Mouse (Mus musculus) urinary bladder, postnatal 36 days (tissue): ENCODE results near the gene Tesc.

Experiments
- DNase-seq, 2 experiments: peaks; one replicate each; pipeline ENCODE4 v3.0.0; 2022; ENCODE audit warnings: low spot score in 2 of 2, mixed read lengths in 1 of 2

Tesc gene

DNA sequence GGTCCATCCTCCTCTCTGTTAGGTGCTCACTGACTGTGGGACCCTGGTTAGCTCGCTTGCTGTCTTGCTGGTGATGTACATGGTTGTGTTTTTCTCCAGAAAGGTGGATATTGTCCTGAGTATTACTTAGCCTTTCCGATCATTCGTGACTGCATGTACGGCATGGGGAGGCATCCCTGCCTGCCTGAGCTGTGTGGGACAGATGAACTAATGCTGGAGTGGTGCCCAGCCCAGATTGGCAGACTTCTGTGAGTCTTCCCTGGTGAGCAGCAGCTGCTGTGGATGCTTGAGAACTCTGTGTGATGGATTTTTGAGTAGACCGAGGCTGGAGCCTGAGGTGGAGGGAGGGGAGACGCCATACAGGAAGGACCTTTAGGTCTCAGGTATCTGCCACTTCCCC is 17.4 kb downstream of the Tesc start:
- no peak for DNase-seq

DNA sequence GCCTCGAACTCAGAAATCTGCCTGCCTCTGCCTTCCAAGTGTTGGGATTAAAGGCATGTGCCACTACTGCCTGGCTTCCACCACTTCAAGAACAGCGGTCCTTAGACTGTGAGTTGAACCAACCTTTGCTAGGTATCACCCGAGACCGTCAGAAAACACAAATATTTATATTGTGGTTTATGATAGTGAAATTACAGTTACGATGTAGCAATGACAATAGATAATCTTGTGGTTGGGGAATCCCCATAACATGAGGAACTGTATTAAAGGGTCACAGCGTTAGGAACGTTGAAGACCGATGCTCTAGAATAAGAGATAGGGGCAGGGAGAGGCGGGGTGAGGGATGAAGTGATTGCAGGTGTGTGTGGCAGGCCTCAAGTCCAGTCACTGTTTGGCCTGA is 17.8 kb downstream of the Tesc start:
- DNase-seq: no peak

DNA sequence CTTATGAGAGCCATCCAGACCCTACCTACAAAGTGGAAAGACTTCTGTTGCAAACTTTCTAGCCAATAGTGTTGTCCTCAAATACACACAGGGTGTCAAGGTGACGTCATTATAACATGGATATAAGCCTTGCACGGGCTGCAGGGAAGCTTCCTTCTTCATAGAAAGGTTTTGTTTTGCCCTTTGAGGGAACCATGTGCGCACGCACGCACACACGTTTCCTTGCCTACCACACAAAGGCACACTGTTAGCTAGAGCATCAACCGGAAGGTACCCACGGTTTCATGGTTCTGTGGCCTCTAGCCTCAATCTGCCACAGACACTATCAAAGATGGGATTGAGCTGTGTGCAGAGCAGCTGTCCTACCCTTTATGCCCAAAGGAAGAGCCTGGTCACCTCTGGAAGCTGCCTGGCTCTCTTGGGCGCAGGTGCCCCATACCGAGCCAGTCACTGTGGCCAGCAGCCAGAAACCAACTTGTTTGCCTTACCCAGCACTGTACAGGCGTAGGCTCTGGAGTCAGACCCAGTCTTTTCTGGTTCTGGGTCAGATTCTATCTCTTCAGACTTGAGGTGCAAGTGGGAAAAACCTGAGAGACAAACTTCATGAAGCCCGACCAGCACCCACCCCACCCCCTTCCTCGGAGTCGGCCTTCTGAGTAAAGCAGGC is 19.7 kb downstream of the Tesc start:
- no peak for DNase-seq

- DNase-seq: no peak
Observed at GRCm38 (mm10) chr5:118048412-118048811, 20.9 kb downstream of the Tesc start.

- no peak for DNase-seq
Observed at GRCm38 (mm10) chr5:118048928-118049327, 21.4 kb downstream of the Tesc start.

- no peak for DNase-seq
Observed at GRCm38 (mm10) chr5:118050743-118051142, 23.2 kb downstream of the Tesc start.

- DNase-seq: no peak
Observed at GRCm38 (mm10) chr5:118051981-118052662, 24.6 kb downstream of the Tesc start.

GRCm38 (mm10) chr5:118053205-118053604 is 25.7 kb downstream of the Tesc start:
- DNase-seq: no peak

GRCm38 (mm10) chr5:118057508-118058111 is 30.1 kb downstream of the Tesc start:
- DNase-seq: no peak

DNA sequence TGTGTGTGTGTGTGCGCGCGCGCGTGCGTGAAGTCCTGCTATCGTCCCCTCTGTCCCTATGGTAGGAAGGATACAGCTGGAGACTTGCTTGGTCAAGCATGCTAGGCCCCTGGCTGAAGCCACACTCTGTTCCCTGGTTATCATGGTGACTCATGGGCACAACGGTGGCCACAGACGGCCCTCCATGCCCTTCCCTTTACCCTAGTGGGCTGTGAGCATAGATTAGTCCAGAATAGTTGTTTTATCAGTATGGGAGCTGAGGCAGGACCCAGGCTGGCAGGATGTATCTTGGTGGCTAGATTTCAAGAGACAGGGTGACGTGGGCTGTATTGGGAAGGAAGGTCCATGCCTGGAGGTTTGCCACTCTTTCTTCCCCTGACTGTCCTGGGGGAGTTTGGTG is 31.3 kb downstream of the Tesc start:
- no peak for DNase-seq

DNA sequence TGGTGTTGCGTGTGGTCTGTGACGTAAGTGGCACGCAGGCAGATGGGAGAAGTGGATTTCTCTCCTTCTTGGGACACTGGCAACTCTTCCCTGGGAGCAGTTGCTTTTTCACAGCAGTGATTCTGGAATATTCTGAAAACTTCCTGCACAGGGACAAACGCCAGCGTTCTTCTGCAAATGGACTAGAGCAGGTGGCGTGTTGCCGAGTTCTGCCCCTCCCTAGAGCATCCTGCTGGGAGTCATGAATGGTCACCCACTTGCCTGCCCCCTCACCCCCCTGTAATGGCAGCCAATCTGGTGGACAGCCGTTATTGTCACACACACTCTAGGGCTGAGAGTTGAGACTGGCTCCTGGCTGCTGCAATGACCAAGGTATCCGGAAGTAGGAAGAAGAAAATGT is 32.1 kb downstream of the Tesc start:
- no peak for DNase-seq

DNA sequence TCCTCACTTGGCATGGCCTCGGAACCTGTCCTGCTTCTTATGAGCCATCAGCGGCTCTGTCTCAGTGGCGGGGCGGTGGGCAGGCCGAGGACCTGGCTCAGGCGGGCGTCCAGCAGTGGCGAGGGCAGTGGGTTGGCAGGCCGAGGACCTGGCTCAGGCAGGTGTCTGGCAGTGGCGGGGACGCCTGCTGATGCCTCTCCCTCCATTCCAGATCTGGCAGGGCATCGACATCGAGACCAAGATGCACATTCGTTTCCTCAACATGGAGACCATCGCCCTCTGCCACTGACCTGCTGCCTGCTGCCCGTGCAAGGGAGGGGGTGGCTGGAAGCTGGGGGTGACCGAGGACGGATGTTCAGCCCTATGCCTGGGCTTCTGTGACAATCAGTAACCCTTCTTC is 33.8 kb downstream of the Tesc start:
- DNase-seq: no peak

- no peak for DNase-seq
Observed at GRCm38 (mm10) chr5:118063181-118063621, 35.7 kb downstream of the Tesc start.

GRCm38 (mm10) chr5:118064284-118064901 is 36.9 kb downstream of the Tesc start:
- no peak for DNase-seq

DNA sequence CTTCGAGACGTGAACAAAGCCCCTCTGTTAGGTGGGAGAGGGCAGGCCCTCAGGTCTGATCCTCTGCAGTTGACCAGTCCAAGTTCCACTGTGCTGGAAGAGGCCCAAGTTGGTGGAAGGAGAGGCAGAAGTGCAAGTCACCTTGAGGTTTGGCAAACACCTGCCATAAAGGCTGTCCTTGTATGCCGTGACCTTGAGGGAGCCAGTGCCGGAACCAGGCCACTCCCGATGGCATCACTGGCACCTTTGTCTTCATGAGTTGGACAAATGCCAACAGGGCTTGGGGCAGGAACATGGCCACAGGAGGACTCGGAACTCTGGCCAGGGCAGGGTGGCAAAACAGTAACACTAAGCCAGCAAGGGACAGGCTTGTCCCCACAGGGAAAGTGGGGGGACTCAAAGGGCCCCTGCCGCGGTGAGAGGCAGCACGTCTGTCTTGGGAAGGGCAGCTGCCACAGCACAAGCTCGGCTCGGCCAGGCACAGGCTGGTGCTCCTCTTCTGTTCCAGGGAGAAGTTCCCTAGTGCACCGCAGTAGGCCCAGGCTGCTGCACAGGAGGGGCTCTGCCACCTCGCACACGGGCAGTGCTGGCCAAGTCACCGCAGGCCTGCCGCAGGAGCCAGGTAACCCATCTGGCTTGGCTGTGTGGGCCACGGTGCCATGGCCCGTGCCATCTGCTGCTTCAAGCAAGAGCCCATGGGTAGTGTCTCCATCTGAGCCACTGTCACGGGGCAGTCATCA is 38.1 kb downstream of the Tesc start:
- DNase-seq: no peak

DNA sequence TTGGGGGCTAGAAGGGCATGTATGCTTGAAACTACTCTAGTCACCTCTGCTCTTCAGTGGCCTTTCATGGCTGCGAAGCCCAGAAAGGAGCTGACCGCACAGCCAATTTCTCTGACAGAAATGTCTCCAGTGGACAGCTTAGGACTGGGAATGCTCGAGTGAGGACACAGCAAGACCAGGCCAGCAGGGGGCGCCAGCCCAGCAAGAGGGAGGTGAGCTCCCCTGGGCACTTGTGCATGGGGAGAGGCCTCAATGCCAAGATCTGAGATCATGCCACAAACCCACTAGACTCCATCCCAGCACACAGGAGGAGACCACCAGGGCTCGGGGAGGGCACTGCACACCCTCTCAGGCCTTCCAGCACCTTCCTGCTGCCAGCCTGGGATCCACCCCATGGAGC is 39.3 kb downstream of the Tesc start:
- peak; percentile 16 to 54 for DNase-seq

- no peak for DNase-seq
Observed at GRCm38 (mm10) chr5:118067572-118067971, 40.0 kb downstream of the Tesc start.

- no peak for DNase-seq
Observed at GRCm38 (mm10) chr5:118067984-118068494, 40.5 kb downstream of the Tesc start.

DNA sequence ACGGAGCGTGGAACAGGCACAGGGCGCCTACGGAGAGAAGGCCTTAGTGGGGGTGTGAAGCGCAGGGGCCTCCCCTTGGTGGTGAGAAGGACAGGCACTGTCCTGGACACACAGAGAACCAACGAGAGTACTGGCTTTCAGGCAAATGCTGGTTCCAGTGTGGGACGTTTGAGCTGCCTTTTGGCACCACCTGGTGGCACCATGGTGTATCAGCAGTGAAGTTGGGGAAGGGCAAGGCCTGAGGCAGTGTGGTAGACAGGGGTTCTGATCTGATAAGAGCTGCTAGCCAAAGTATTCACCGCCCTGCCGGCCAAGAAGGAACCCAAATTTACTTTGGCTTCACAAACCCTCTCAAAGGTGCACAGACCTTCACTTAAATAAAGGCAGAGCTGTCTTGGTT is 41.8 kb downstream of the Tesc start:
- peak; percentile 56 to 60 for DNase-seq

DNA sequence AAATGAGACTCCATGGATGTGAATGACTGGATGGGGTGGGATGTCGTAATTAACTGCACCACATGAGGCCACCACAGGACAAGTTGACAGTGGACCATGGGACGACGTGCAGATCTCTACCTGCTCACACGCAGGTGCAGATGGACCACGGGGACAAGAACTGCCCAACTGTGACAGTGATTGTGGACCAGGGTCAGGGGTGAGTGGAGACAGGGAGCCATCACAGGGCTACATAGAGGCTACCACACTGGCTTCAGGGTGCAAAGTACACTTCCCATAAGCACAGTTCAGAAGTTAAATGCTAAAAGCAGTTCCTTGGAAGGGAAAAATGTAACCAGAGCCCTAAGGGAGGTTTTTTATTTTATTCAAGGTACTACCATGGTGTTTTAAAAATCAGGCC is 44.2 kb downstream of the Tesc start:
- no peak for DNase-seq

DNA sequence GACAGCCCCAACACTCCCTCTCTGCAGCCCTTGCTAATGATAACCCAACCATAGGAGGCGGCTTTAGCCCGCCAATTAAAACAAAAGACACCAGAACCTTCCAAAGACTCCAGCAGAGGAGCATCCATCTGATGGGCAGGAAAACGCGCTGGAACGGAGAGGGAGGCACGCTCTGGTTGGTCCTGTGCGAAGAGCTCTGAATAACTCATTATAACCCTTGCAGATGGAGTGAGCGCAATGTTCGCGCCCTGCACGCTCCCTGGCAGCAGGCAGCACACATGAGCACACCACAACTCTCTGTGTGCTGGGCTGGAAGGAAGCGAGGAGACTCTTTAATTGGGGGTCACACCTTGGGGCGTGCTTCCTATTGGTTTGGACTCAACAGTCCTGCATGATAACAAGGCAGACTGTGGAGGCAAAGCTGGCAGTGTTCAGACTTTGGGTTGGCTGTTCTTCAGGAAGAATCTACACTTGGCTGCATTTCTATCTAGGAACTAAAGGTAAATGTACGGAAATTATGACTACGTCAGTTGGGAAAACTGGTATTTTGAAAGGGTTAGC is 45.8 kb downstream of the Tesc start:
- DNase-seq: no peak
